Mouse (Mus musculus) c-Kit-positive CD71-negative TER-119-negative erythroid progenitor cells, embryonic 14.5 days (primary cell): ENCODE results near the gene Bag3.
A peak's percentile ranks its signal among the peaks of the same experiment; 100 is the strongest.

Experiments
- DNase-seq: peaks from one replicate; pipeline ENCODE4 v3.0.0-alpha.2; 2013; ENCODE audit warnings: low read depth

Bag3 gene

GRCm38 (mm10) chr7:128523349-128523961 lies at the start of gene Bag3:
TSS of gene Bag3 (plus strand) at chr7:128523616.
- DNase-seq: peak; percentile 83

- DNase-seq: no peak
Measured at GRCm38 (mm10) chr7:128474322-128474721, 49.1 kb upstream of the Bag3 start.

GRCm38 (mm10) chr7:128488986-128489385 lies 34.4 kb upstream of the Bag3 start:
- DNase-seq: no peak

- no peak for DNase-seq
Measured at GRCm38 (mm10) chr7:128494546-128494945, 28.9 kb upstream of the Bag3 start.

- DNase-seq: no peak
Measured at GRCm38 (mm10) chr7:128499801-128500200, 23.6 kb upstream of the Bag3 start.

GRCm38 (mm10) chr7:128504091-128504490 lies 19.3 kb upstream of the Bag3 start:
- DNase-seq: no peak

GRCm38 (mm10) chr7:128511936-128512335 lies 11.5 kb upstream of the Bag3 start:
- DNase-seq: no peak

- no peak for DNase-seq
Measured at GRCm38 (mm10) chr7:128513512-128513911, 9.9 kb upstream of the Bag3 start.

GRCm38 (mm10) chr7:128514341-128514740 lies 9.1 kb upstream of the Bag3 start:
- no peak for DNase-seq

- DNase-seq: no peak
Measured at GRCm38 (mm10) chr7:128516346-128516745, 7.1 kb upstream of the Bag3 start.

- no peak for DNase-seq
Measured at GRCm38 (mm10) chr7:128519316-128520050, 3.9 kb upstream of the Bag3 start.

- peak; percentile 22 for DNase-seq
Measured at GRCm38 (mm10) chr7:128523962-128524581, 656 bp downstream of the Bag3 start.

- DNase-seq: no peak
Measured at GRCm38 (mm10) chr7:128524641-128525040, 1.2 kb downstream of the Bag3 start.

- no peak for DNase-seq
Measured at GRCm38 (mm10) chr7:128526611-128527010, 3.2 kb downstream of the Bag3 start.

GRCm38 (mm10) chr7:128528596-128528995 lies 5.2 kb downstream of the Bag3 start:
- DNase-seq: no peak

- no peak for DNase-seq
Measured at GRCm38 (mm10) chr7:128529126-128529525, 5.7 kb downstream of the Bag3 start.

GRCm38 (mm10) chr7:128529574-128530051 lies 6.2 kb downstream of the Bag3 start:
- no peak for DNase-seq

- DNase-seq: no peak
Measured at GRCm38 (mm10) chr7:128531031-128531430, 7.6 kb downstream of the Bag3 start.

GRCm38 (mm10) chr7:128531929-128532328 lies 8.5 kb downstream of the Bag3 start:
- no peak for DNase-seq

GRCm38 (mm10) chr7:128532441-128533166 lies 9.2 kb downstream of the Bag3 start:
- no peak for DNase-seq

GRCm38 (mm10) chr7:128534984-128535491 lies 11.6 kb downstream of the Bag3 start:
- DNase-seq: no peak

GRCm38 (mm10) chr7:128536074-128536473 lies 12.7 kb downstream of the Bag3 start:
- no peak for DNase-seq
